Mouse (Mus musculus) urinary bladder, postnatal 25 days (tissue): ENCODE results near the gene Gpr142.

Source experiments
- DNase-seq: peaks from one replicate; pipeline ENCODE4 v3.0.0; 2022; ENCODE audit warnings: low spot score

Gene Gpr142

DNA sequence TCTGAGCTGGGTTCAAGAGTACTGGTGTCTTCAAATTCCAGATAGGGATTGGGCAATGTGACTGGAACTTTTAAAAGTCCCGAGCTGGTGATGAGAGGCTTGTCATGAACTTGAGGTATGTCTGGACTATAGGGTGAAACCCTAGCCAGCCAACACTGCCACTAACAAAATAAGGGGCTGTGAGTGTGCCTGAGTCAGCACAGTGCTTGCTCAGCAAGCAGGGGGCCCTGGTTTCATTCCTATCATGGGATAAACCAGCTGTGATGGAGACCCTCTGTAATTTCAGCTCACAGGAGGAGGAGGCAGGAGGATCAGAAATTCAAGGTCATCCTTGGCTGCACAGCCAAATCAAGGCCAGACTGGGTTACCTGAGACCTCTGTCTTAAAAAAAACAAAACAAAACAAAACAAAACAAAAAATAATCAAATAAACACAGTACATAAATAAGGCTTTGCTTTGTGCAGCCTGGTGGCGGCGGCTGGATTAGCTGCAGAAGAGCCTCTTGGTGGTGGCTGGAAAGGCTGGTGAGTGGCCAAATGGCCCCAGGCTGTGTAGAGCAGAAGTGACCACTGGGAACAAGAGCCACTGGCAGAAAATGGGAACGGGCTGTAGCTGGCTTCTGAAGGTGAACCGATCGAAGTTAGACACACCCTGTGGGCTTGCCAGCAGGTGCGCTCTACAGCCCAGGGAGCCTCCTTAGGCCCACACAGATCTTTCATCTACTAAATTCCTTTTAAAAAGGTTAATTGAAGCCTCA, 45.9 kb downstream of the Gpr142 start:
- DNase-seq: no peak

DNA sequence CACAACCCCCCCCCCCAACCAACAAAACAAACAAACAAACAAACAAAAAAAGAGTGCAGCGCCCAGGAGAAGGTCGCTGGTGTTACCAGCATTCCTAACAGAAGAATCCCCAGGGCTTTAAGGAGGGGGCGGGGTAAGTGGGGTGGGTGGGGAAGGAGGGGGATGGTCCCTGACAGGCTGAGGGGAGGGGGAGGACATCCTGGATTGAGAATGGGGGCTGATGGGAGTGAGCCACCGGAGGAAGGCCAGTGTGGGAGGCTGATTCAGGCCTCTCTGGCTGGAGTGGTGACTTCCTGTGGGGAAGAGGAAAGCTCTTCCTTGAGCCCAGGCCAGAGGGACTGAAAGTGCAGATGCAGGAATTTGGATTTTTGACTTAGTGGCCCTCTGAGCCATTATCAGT, 47.6 kb downstream of the Gpr142 start:
- no peak for DNase-seq

DNA sequence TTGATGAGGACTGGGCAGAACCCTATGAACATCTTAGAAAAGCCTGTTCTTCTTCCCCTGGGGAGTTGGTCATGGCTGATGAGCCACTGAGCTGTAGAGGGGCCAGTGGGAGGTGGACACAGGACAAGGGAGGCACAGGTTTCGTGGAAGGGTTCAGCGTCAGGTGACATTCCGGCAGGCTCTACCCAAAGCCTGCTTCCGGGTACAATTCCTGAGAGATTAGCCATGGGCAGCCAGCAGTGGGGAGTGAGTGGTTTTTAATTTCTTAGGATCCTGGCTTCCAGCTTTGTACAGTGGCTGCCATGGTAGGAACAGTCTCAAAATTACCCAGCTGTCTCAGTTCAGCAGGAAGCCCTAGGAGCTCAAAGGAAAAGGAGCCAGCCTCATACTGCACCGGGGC, 48.3 kb downstream of the Gpr142 start:
- DNase-seq: no peak

DNA sequence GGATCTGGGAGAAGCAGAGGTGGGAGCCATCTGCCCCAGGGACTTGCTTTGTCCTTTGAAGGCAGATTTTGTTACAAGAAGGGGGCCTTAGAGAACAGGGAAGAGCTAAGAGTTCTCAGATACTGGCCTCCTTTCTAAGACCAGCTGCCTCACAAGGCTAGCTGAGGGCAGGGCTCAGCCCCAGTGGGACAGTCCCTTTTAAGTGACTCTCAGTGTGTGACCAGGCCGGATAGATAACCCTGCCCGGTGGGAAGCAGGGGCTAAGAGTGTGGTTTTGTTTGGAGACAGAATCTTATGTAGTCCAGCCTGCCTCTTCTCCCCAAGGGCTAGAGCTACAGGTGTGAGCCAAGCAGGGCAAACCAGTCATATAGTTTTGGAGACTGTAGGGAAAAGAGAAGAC, 50.8 kb downstream of the Gpr142 start:
- no peak for DNase-seq

DNA sequence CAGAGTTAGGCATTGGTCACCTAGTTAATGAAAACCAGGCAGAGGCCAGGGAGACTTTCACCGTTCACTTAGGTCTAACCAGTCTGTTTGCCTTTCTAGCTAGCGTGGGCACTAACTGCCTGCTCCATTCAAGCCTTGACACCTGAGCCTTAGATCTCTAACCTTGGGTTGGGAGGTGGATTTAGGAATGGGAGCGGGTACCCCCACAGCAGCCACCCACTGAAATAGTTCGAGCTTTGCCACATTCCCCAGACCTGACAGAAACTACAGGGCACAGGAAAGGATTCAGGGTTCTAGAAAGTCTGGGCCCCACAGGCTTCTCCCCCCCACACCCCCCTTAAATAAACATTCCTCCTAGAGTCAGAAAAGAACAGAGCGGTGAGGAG, 51.3 kb downstream of the Gpr142 start:
- no peak for DNase-seq

DNA sequence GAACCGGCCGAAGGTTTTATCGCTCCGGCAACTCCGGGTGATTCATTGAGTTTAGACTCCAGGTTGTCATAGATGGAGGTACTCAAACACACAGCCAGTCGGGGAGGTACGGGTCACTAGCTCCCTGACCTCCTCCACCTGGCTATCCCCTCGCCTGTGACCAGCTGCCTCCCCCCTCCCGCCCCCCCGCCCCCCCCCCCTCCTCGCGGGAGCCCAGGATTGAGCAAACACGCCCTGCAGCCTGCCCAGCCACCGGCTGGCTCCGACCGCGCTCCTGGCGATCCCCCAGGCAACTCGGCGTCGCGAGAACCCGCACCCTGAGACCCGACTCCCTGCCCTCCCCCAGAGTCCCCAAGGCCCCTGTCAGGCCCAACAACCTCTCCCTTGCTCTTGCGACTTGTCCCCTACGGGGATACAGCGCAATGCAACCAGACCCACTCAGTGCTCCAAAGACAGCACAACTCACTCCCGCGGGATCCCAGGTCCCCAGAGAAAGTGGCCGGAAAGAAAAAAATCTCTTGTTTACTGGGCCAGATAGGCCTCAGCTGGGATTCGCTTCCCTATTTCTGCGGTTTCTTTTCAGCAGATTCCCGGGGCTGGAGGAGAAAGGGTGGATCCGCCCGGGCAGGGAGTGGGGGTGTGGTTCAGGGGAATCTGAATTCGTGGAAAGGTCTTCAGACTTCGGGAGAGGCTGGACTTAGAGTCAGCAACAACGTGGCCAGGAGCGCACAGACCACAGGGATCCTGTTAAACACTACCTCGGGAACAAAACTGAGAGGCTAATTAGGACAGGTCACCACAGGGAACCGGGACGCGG, 51.9 kb downstream of the Gpr142 start, which contains the start of gene Gprc5c:
Gene Gprc5c, plus strand, starts transcription at position 701 of the 817 bp plus-strand sequence.
- no peak for DNase-seq

DNA sequence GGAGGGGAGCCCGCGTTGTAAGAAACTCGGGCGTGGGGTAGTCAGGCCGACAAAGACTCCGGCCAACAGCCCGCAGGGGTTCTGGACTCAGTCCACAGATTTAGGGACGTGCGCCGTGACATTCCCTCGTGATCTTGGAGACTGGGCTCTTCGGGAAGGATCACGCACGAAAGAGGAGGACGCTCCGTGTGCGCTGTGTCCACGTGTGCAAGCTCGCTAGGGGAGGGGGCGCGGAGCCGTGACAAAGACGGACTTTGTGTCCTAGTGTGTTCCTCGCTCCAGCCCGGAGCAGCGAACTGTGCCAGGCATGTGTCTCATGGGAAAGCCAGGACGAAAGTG, 52.5 kb downstream of the Gpr142 start:
- DNase-seq: no peak

DNA sequence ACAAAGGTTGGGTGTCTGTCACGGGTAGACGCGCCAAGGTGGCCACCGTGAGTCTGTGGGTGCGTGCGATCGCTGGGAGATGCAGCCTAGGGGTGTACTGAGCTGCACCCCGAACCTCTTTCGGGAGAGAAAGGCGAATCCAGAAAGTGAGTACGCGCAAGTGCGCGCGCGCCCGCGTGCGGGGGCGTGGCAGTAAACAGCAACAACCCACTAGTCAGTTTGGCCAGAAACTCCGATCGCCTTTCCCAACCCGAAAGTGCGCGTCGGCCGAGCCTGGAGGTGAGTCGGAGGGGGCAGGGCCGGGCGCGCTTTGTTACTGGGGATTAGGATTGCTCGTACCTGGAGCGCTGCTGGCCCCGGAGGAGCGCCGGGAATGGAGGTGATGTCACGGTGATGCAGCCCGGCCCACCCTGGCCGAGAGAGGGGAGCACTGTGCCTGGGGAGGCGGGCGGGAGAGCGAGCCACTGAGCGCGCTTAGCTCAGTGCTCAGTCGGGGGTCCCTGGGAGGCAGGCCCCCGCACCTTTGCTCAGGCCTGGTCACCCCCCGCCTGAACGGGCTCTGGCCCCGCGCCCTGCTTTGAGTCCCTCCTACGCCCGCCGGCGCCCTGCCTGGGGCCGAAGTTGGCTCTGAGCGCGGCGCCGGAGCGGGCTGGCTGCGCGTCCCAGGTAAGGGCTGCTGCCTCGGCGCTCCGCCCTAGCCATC, 53.0 kb downstream of the Gpr142 start:
- peak; percentile 53 for DNase-seq

DNA sequence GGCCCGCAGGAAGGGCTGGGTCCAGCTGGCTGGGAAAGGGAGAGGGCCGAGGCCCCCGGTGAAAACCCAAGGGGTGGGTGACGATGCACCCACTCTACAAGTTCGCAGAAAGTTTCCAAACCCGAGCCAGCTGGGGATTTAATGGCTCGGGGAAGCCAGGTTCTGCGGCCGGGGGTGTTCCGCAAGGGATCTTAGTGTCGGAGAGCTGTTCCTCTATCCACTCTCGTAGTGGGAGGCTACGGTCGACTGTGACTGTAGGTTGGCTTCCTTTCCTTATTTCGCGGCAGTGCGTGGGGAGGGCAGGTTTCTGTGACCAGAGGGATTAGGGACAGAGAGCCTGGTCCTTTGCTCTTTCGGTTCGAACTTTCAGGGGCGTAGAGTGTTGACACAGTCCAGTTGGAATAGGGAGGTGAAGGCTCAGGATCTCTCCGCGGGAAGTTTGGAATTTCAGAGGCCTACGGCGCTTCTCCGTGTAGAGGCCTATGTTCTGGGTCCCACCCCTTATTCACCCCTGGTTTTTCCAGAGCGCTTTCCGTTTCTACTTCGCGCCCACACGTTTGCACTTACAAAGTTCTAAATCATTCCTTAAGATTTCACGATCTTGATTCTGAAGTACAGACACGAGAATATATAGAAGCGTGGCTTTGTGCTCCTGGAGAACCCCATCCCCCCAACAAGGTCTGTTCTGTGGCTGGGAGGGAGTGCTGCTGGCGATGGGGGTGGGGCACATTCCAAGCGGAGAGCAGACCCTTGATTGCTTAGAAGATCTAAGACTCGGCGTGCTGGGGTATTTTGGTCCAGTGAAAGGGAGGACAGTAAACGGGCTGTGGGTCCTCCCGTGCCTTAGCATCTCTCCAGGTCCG, 53.8 kb downstream of the Gpr142 start:
- DNase-seq: no peak

DNA sequence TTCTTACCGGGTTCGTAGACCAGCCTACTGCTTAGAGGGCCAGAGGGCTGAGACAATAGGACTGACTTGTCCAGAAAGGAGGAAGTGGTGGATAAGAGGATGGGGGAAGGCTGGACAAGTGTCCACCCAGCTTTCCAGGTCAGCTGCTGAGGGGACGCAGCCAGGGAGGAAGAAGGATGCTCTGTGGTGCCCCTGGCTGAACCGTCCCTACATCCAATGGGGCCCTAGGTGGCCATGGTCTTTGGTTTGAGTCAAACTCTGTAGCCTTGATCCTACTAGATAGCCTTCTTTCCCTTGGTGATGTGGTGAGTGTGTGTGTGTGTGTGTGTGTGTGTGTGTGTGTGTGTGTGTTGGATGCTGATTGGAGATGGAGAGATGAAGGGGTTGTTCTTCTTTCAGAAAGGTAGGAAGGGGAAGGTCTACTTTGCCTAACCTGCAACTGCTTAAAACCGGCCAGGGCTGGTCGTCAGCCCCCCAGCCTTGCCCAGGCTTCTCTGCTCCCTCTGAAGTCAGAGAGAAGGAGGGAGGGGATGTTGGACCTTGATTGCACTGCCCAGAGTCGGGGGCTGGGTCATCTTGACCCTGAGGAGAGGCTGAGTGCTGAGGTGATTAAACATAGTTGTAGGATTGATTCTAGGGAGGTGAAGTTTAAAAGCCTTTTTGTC, 54.6 kb downstream of the Gpr142 start:
- DNase-seq: no peak

DNA sequence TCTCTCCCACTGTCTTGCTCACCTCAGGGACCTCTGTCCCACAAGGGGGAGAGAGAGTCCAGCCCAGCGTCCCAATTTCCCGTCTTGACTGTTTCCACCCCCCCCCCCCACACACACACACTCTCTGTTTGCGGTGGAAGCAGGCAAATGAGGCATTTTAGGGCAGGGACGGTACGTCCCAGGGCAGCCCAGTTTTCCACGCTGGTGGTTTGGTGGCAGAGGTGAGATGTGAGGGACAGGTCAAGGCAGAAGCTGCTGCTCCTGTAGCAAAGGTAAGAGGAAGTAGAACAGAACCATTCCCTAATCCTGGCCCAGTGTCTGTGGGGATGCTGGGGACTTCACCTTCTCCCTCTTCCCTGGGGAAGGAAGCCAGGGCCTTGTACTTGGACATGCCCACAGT, 55.9 kb downstream of the Gpr142 start:
- DNase-seq: no peak

DNA sequence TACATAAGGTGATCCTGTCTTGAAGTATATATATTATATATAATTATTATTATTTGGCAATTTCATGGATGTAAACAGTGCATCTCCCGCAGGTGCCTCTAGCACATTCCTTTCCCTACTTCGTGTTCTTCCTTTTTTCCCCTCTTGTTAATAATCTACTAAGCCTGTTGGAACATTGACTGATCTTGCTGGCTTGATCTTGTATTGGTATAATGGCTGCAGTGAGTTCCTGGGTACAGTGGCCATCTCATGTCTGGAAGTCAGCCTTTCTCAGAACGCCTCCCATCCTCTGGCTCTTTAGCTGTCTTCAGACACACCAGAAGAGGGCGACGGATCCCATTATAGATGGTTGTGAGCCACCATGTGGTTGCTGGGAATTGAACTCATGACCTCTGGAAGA, 57.4 kb downstream of the Gpr142 start:
- no peak for DNase-seq
